Mouse (Mus musculus) heart, adult 2 months (tissue): ENCODE results near the gene Meis2. TPM values are rescaled to one million over a fixed set of nuclear protein-coding genes. Genes with fewer than 3 reads are reported as not detected.
A peak's percentile ranks its signal among the peaks of the same experiment; 100 is the strongest.

ENCODE experiments used
- DNase-seq, 2 experiments: peaks; one replicate each; pipeline ENCODE4 v3.0.0; 2021
- H3K27ac ChIP-seq: fragments of 200-600 bp; 2 replicates; pipeline ENCODE4 v1.8.1; 2022
- H3K27me3 ChIP-seq: fragments of 200-500 bp; 2 replicates; pipeline ENCODE4 v1.6.1; 2012; ENCODE audit warnings: mild to moderate bottlenecking, low read length, inconsistent platforms, mixed read lengths; ENCODE audit not compliant: control insufficient read depth, insufficient read depth
- H3K36me3 ChIP-seq: fragments of 200-500 bp; 2 replicates; pipeline ENCODE4 v1.6.1; 2012; ENCODE audit warnings: low read length, inconsistent platforms; ENCODE audit not compliant: control insufficient read depth, insufficient read depth
- H3K4me1 ChIP-seq: fragments of 200-500 bp; 2 replicates; pipeline ENCODE4 v1.6.1; 2011; ENCODE audit warnings: low read length; ENCODE audit not compliant: control insufficient read depth, insufficient read depth
- H3K4me3 ChIP-seq: fragments of 200-600 bp; 2 replicates; pipeline ENCODE4 v1.8.1; 2022
- H3K79me2 ChIP-seq: fragments of 200-500 bp; replicated peaks from 2 replicates; pipeline ENCODE4 v1.6.1; 2012; ENCODE audit warnings: mild to moderate bottlenecking, inconsistent platforms, low read length, moderate library complexity, mixed read lengths; ENCODE audit not compliant: control insufficient read depth, insufficient read depth
- H3K9ac ChIP-seq: fragments of 200-500 bp; 2 replicates; pipeline ENCODE4 v1.6.1; 2012; ENCODE audit warnings: low read depth, mild to moderate bottlenecking, control low read depth, inconsistent platforms, low read length, mixed read lengths
- CTCF ChIP-seq: fragments of 200-600 bp; IDR thresholded peaks from 2 replicates; pipeline ENCODE4 v1.8.1; 2022; ENCODE audit warnings: antibody characterized with exemption, mild to moderate bottlenecking, moderate library complexity
- EP300 ChIP-seq: fragments of 200-500 bp; IDR thresholded peaks from 2 replicates; pipeline ENCODE4 v1.6.1; 2011; ENCODE audit warnings: low read depth, low read length, control low read depth; ENCODE audit not compliant: insufficient read depth
- POLR2A ChIP-seq: fragments of 200-500 bp; IDR thresholded peaks from 2 replicates; pipeline ENCODE4 v1.6.1; 2011; ENCODE audit warnings: mild to moderate bottlenecking, low read depth, low read length, control low read depth; ENCODE audit not compliant: insufficient read depth
- WGBS: fragments of 180-500 bp; shearing (Covaris S2); methylation state at CpG from one replicate; pipeline ENCODE4 v1.1.7; 2018; 5-methylcytosine and 5-hydroxymethylcytosine counted together
- intact Hi-C: fragments of 180-260 bp; cut with DNase I; formaldehyde crosslinking; loops from one replicate; pipeline ENCODE4 v1.15.1; 2025
- polyA plus RNA-seq: library from polyadenylated mRNA; depleted of rRNA; stranded (reverse); fragments of >200 nt; gene quantifications from 2 replicates; pipeline ENCODE4 v1.2.3, GENCODE M21; 2012
- total RNA-seq, 2 experiments: library from RNA; stranded (reverse); gene quantifications; 2 replicates each; pipeline ENCODE4 v1.2.3; 2021

Meis2 gene
- total and polyA plus RNA-seq, 3 experiments: 16.9 to 30.4 (median 24.9) TPM

- whole genome bisulfite sequencing: 16% methylated on average over 15 of the region's 15 CpGs
- Histone ChIP-seq H3K27ac (peak overlapping the region; percentile 52; the same call in 1 of the 2 replicates), H3K27me3 (no peaks in the 10 kb centered on the region), H3K4me3 (peak overlapping the region; percentile 21), H3K4me1 (no peaks in the 10 kb centered on the region), H3K36me3 (no peaks in the 10 kb centered on the region), H3K79me2 (no peaks in the 10 kb centered on the region), H3K9ac (no peak overlapping the region)
- TF ChIP-seq EP300 (no peak), CTCF (no peak), POLR2A (no peak)
- no peak for DNase-seq
- intact Hi-C loops: no loop called here
Measured at GRCm38 (mm10) chr2:116067711-116068110, 2.1 kb upstream of the Meis2 start.

GRCm38 (mm10) chr2:116067065-116067497 is 1.4 kb upstream of the Meis2 start:
- Histone ChIP-seq H3K27me3 (no peaks in the 10 kb centered on the region), H3K27ac (peak overlapping the region; percentile 96), H3K4me1 (no peaks in the 10 kb centered on the region), H3K4me3 (peak overlapping the region; percentile 78), H3K79me2 (no peaks in the 10 kb centered on the region), H3K9ac (peak overlapping the region; percentile 63), H3K36me3 (no peaks in the 10 kb centered on the region)
- intact Hi-C loops: no loop called here
- peak; percentile 89 to 92 for DNase-seq
- WGBS: under 1% methylated on average over 27 of the region's 27 CpGs
- TF ChIP-seq CTCF (peak; percentile 45), EP300 (no peak), POLR2A (no peak; the same call in 1 of the 2 replicates)

- under 1% methylated on average over 36 of the region's 36 CpGs for WGBS
Measured at GRCm38 (mm10) chr2:116066057-116066941, 660 bp upstream of the Meis2 start.

GRCm38 (mm10) chr2:116065057-116065456 is 582 bp downstream of the Meis2 start:
- DNase-seq: no peak
- Histone ChIP-seq H3K36me3 (no peaks in the 10 kb centered on the region), H3K4me3 (peak overlapping the region; percentile 80), H3K27me3 (no peaks in the 10 kb centered on the region), H3K79me2 (no peaks in the 10 kb centered on the region), H3K4me1 (no peaks in the 10 kb centered on the region), H3K27ac (peak overlapping the region; percentile 85), H3K9ac (no peak overlapping the region)
- intact Hi-C loops: no loop called here
- TF ChIP-seq CTCF (no peak), EP300 (no peak), POLR2A (no peak)
- WGBS: 1% methylated on average over 10 of the region's 10 CpGs

More at GRCm38 (mm10) chr2:116066057-116066941, 660 bp upstream of the Meis2 start:
- Histone ChIP-seq H3K27ac (peak overlapping the region; percentile 96), H3K27me3 (no peaks in the 10 kb centered on the region), H3K4me1 (no peaks in the 10 kb centered on the region), H3K79me2 (no peaks in the 10 kb centered on the region), H3K9ac (peak overlapping the region; percentile 63), H3K36me3 (no peaks in the 10 kb centered on the region), H3K4me3 (peak overlapping the region; percentile 78)
- intact Hi-C loops: no loop called here
- TF ChIP-seq POLR2A (peak; percentile 48; the same call in 1 of the 2 replicates), CTCF (no peak), EP300 (0 out of 2 replicates have a peak, but pooled peaks have one; percentile 35)
- peak; percentile 54 to 60 for DNase-seq

GRCm38 (mm10) chr2:116064521-116064920 is 1.1 kb downstream of the Meis2 start:
- H3K4me1 ChIP-seq: no peaks in the 10 kb centered on the region
- H3K27me3 ChIP-seq: no peaks in the 10 kb centered on the region
- no peak for TF ChIP-seq POLR2A
- no peak for TF ChIP-seq EP300
- no peak for TF ChIP-seq CTCF
- peak overlapping the region; percentile 80 for H3K4me3 ChIP-seq
- H3K9ac ChIP-seq: peak overlapping the region; percentile 91
- H3K36me3 ChIP-seq: no peaks in the 10 kb centered on the region
- H3K79me2 ChIP-seq: no peaks in the 10 kb centered on the region
- intact Hi-C loops: no loop called here
- peak; percentile 52 to 63 for DNase-seq
- whole genome bisulfite sequencing: under 1% methylated on average over 20 of the region's 20 CpGs
- H3K27ac ChIP-seq: peak overlapping the region; percentile 85
